Mouse (Mus musculus): ENCODE data around the gene Lasp1.
"Not testable (repeated sequence)": the region's sequence is repeated elsewhere in the genome, so short reads cannot be mapped to it uniquely, and the experiment has no call there.

Lasp1 gene

GRCm38 (mm10) chr11:97829365-97829764 is 30.6 kb downstream of the Lasp1 start:
- DNase-seq (ENCODE audit: low spot score in 2 of 2): no peak

GRCm38 (mm10) chr11:97829913-97830476 is 31.2 kb downstream of the Lasp1 start:
- peak in 1 of 2 experiments; percentile 35 for DNase-seq (ENCODE audit: low spot score in 2 of 2)

- no peak for DNase-seq (ENCODE audit: low spot score in 2 of 2)
Measured at GRCm38 (mm10) chr11:97830501-97830900, 31.7 kb downstream of the Lasp1 start.

GRCm38 (mm10) chr11:97832001-97832400 is 33.2 kb downstream of the Lasp1 start:
- no peak for DNase-seq (ENCODE audit: low spot score in 2 of 2)

- no peak for DNase-seq (ENCODE audit: low spot score in 2 of 2)
Measured at GRCm38 (mm10) chr11:97833352-97833751, 34.6 kb downstream of the Lasp1 start.

- DNase-seq (ENCODE audit: low spot score in 2 of 2): no peak
Measured at GRCm38 (mm10) chr11:97836541-97836940, 37.7 kb downstream of the Lasp1 start.

- not testable (repeated sequence) for DNase-seq (ENCODE audit: low spot score in 2 of 2)
Measured at GRCm38 (mm10) chr11:97837051-97837450, 38.3 kb downstream of the Lasp1 start.

GRCm38 (mm10) chr11:97837641-97838149 is 38.9 kb downstream of the Lasp1 start:
- no peak for DNase-seq (ENCODE audit: low spot score in 2 of 2)

- no peak for DNase-seq (ENCODE audit: low spot score in 2 of 2)
Measured at GRCm38 (mm10) chr11:97838779-97839440, 40.1 kb downstream of the Lasp1 start.

GRCm38 (mm10) chr11:97839441-97840134 is 40.8 kb downstream of the Lasp1 start:
- DNase-seq (ENCODE audit: low spot score in 2 of 2): no peak

GRCm38 (mm10) chr11:97840135-97840490 is 41.3 kb downstream of the Lasp1 start:
- no peak for DNase-seq (ENCODE audit: low spot score in 2 of 2)

- DNase-seq (ENCODE audit: low spot score in 2 of 2): no peak
Measured at GRCm38 (mm10) chr11:97840539-97840954, 41.7 kb downstream of the Lasp1 start, which contains the start of gene B230217C12Rik. Gene B230217C12Rik, plus strand, starts transcription at chr11:97840780.

- no peak for DNase-seq (ENCODE audit: low spot score in 2 of 2)
Measured at GRCm38 (mm10) chr11:97840991-97841661, 42.3 kb downstream of the Lasp1 start.

GRCm38 (mm10) chr11:97842001-97842400 is 43.2 kb downstream of the Lasp1 start:
- DNase-seq (ENCODE audit: low spot score in 2 of 2): no peak

- no peak for DNase-seq (ENCODE audit: low spot score in 2 of 2)
Measured at GRCm38 (mm10) chr11:97850367-97850766, 51.6 kb downstream of the Lasp1 start.

GRCm38 (mm10) chr11:97851601-97852000 is 52.8 kb downstream of the Lasp1 start:
- DNase-seq (ENCODE audit: low spot score in 2 of 2): no peak

- DNase-seq (ENCODE audit: low spot score in 2 of 2): no peak
Measured at GRCm38 (mm10) chr11:97855473-97855872, 56.7 kb downstream of the Lasp1 start.

- DNase-seq (ENCODE audit: low spot score in 2 of 2): no peak
Measured at GRCm38 (mm10) chr11:97862148-97862547, 63.3 kb downstream of the Lasp1 start.

GRCm38 (mm10) chr11:97865421-97865820 is 66.6 kb downstream of the Lasp1 start:
- no peak for DNase-seq (ENCODE audit: low spot score in 2 of 2)

GRCm38 (mm10) chr11:97866091-97866888 is 67.5 kb downstream of the Lasp1 start:
- DNase-seq (ENCODE audit: low spot score in 2 of 2): no peak

- no peak for DNase-seq (ENCODE audit: low spot score in 2 of 2)
Measured at GRCm38 (mm10) chr11:97867591-97867990, 68.8 kb downstream of the Lasp1 start.

Data from spleen, postnatal 14 days (tissue).